Comparison of ENCODE assay signal across 9 mouse cellular contexts in genomic region chr17:53402689-53403306, GRCm38 (mm10).
DNase-seq lines count a peak whose midpoint lies in the region; ATAC-seq lines count a peak whose summit lies in the region.
"Had no signal": no experiment of that assay in that cellular context is flagged by ENCODE, and none has a peak within 500 bp of the region (broad histone marks: within the 10 kb centered on the region; RNA-seq: fewer than 3 reads in every experiment).

No protein-coding gene starts in this region.

- WGBS in intestine, embryonic 14.5 days: 38% methylated on average over 10 of the region's 10 CpGs
- 42% methylated on average over 10 of the region's 10 CpGs for WGBS in intestine, embryonic 15.5 days

- intact Hi-C loops in heart, postnatal 36 days (cut with DNase I): loop anchor here (5.0 to 10.0 kb wide), 2 partner anchors 292 to 430 kb away; no protein-coding TSS in a partner anchor

- H3K4me3 ChIP-seq in intestine, embryonic 14.5 days (ENCODE audit: low read depth, low read length): no peak overlapping the region
- no peak overlapping the region for H3K4me3 ChIP-seq in intestine, embryonic 15.5 days (replicated peaks)
- H3K4me3 ChIP-seq: lung, embryonic 15.5 days had no signal

- no peak overlapping the region for H3K27ac ChIP-seq in intestine, embryonic 14.5 days (ENCODE audit: low read depth)
- no peak overlapping the region for H3K27ac ChIP-seq in intestine, embryonic 15.5 days
- H3K27ac ChIP-seq: lung, embryonic 15.5 days had no signal

- no peaks in the 10 kb centered on the region for H3K36me3 ChIP-seq in intestine, embryonic 14.5 days (ENCODE audit: control insufficient read depth, insufficient read depth, low read length)
- no peaks in the 10 kb centered on the region for H3K36me3 ChIP-seq in intestine, embryonic 15.5 days
- H3K36me3 ChIP-seq: lung, embryonic 15.5 days had no signal

- no peaks in the 10 kb centered on the region for H3K9me3 ChIP-seq in intestine, embryonic 14.5 days (ENCODE audit: control insufficient read depth, low read length)
- no peaks in the 10 kb centered on the region for H3K9me3 ChIP-seq in intestine, embryonic 15.5 days
- H3K9me3 ChIP-seq: lung, embryonic 15.5 days had no signal

- no peak overlapping the region for H3K9ac ChIP-seq in intestine, embryonic 14.5 days (ENCODE audit: low read length)
- H3K9ac ChIP-seq in intestine, embryonic 15.5 days: no peak overlapping the region
- H3K9ac ChIP-seq: lung, embryonic 15.5 days had no signal

- no peaks in the 10 kb centered on the region for H3K4me1 ChIP-seq in intestine, embryonic 14.5 days (replicated peaks; ENCODE audit: control insufficient read depth, insufficient read depth, low read length)
- no peaks in the 10 kb centered on the region for H3K4me1 ChIP-seq in intestine, embryonic 15.5 days (replicated peaks)
- H3K4me1 ChIP-seq: lung, embryonic 15.5 days had no signal

- DNase-seq in intestine, embryonic 14.5 days (ENCODE audit: low spot score): peak; percentile 54
- peak; percentile 36 for DNase-seq in WW6 (ENCODE audit: low read depth, low spot score)
- peak; percentile 43 for DNase-seq in embryo, embryonic 11 days
- peak; percentile 26 to 61 for DNase-seq in heart, postnatal 36 days
- DNase-seq in liver: peak; percentile 21
- DNase-seq in retina, embryonic 14.5 days (ENCODE audit: low spot score): peak; percentile 48
- DNase-seq in spleen, postnatal 14 days (ENCODE audit: low spot score in 2 of 2): no peak

- H3K4me2 ChIP-seq in intestine, embryonic 14.5 days (ENCODE audit: low read length): no peak overlapping the region
- no peak overlapping the region for H3K4me2 ChIP-seq in intestine, embryonic 15.5 days (replicated peaks)
- H3K4me2 ChIP-seq: lung, embryonic 15.5 days had no signal

- no peak for ATAC-seq in intestine, embryonic 14.5 days (replicated peaks; ENCODE audit: low FRiP score, low TSS enrichment, low read depth)
- ATAC-seq in intestine, embryonic 15.5 days: no peak

- H3K27me3 ChIP-seq in intestine, embryonic 14.5 days (replicated peaks; ENCODE audit: control insufficient read depth, insufficient read depth, low read length): no peaks in the 10 kb centered on the region
- H3K27me3 ChIP-seq in intestine, embryonic 15.5 days (replicated peaks): no peaks in the 10 kb centered on the region
- H3K27me3 ChIP-seq: lung, embryonic 15.5 days had no signal

Comparison
In these comparisons a context has a peak if more than half of its experiments do, and no peak if none do; other contexts are left out.
1. DNase-seq: peak in intestine, embryonic 14.5 days (single experiment), WW6 (single experiment), embryo, embryonic 11 days (single experiment), heart, postnatal 36 days (2 of 2), liver (single experiment) and retina, embryonic 14.5 days (single experiment); none in spleen, postnatal 14 days (0 of 2).